Mouse (Mus musculus) hindbrain, embryonic 10.5 days (tissue): ENCODE data around the gene Gmds. TPM values are rescaled to one million over a fixed set of nuclear protein-coding genes. Genes with fewer than 3 reads are reported as not detected.

Source experiments
- DNase-seq: peaks from one replicate; pipeline ENCODE4 v3.0.0-alpha.2; 2017; ENCODE audit warnings: low spot score
- H3K27ac ChIP-seq: fragments of 300-500 bp; sonication (generic); 2 replicates; pipeline ENCODE4 v1.5.1; 2016; ENCODE audit warnings: mild to moderate bottlenecking, moderate library complexity
- H3K27me3 ChIP-seq: fragments of 300-500 bp; sonication (generic); 2 replicates; pipeline ENCODE4 v1.6.1; 2016; ENCODE audit warnings: mild to moderate bottlenecking; ENCODE audit not compliant: poor library complexity, insufficient read depth, severe bottlenecking
- H3K36me3 ChIP-seq: fragments of 300-500 bp; sonication (generic); 2 replicates; pipeline ENCODE4 v1.6.1; 2016; ENCODE audit warnings: mild to moderate bottlenecking, moderate library complexity
- H3K4me1 ChIP-seq: fragments of 300-500 bp; sonication (generic); replicated peaks from 2 replicates; pipeline ENCODE4 v1.6.1; 2016; ENCODE audit warnings: mild to moderate bottlenecking
- H3K4me3 ChIP-seq: fragments of 300-500 bp; sonication (generic); 2 replicates; pipeline ENCODE4 v1.5.1; 2016; ENCODE audit warnings: mild to moderate bottlenecking, moderate library complexity
- H3K9me3 ChIP-seq: fragments of 300-500 bp; sonication (generic); 2 replicates; pipeline ENCODE4 v1.6.1; 2016; ENCODE audit warnings: mild to moderate bottlenecking, moderate library complexity
- WGBS: fragments of 180-500 bp; shearing (Covaris S2); methylation state at CpG from one replicate; pipeline ENCODE4 v1.1.7; 2016; 5-methylcytosine and 5-hydroxymethylcytosine counted together
- polyA plus RNA-seq: library from polyadenylated mRNA; unstranded; fragments of >200 nt; fragmentation: Nextera tagmentation; extraction: Ambion mirVana; gene quantifications from 2 replicates; pipeline ENCODE4 v1.2.1, GENCODE M21; 2016

Gmds gene
- polyA plus RNA-seq, 1 experiment from 2014 or later: 29.2 TPM

DNA sequence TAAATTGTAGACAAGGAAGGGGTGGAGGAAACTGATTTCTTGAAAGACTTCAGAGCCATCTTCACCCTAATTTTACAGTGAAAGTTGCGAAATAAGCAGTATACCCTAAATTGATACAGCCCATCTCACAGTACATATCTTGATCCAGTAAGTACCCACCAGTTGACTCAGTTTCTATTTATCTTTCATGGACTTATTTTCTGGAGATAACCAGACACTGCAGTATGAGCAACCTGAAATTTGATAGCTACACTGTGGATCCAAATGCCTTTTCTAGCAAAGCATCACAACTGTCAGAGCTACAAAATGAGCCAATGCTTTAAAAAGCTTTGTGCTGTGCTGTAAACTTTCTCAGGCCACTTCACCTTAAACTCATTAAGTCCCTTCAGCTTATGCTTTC is 159.9 kb downstream of the Gmds start:
- no peaks in the 10 kb centered on the region for H3K27me3 ChIP-seq
- peaks cover 12% of the 10 kb centered on the region; the same call in 1 of the 2 replicates for H3K4me1 ChIP-seq
- 0 out of 2 replicates have a peak, but pooled peaks cover 4% of the 10 kb centered on the region for H3K9me3 ChIP-seq
- no peaks in the 10 kb centered on the region for H3K36me3 ChIP-seq
- no peak overlapping the region for H3K27ac ChIP-seq
- no peak overlapping the region for H3K4me3 ChIP-seq
- no peak for DNase-seq
- 98% methylated on average over 1 of the region's 1 CpGs for WGBS

DNA sequence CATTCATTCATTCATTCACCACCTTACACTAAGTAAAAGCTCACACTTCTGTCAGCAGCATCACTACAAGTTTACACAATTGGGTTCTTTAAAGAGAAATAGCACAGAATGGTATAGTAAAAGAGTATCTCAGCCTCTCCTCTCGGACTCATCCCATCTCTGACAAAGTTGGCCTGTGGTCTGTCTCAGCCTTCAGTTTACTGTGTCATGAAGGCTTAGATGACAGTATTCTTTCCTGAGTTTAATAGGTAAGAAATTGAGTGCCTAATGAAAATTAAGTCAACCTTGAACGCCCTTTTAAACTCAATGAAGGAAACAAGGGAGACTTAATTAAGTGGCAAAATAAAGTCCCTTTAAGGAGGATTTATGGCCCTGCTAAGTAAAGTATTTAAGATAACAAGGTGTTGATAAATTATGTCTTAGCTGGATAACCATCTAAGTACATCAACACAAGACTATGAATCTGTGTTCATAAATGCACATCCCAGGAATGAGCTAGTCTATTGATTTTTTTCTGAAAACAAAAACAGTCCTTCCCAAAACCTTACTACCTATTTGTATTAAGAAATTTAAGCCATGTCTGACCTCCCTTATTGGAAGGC is 160.6 kb downstream of the Gmds start:
- Histone ChIP-seq H3K27ac (no peak overlapping the region), H3K27me3 (no peaks in the 10 kb centered on the region), H3K36me3 (no peaks in the 10 kb centered on the region), H3K4me3 (no peak overlapping the region), H3K9me3 (0 out of 2 replicates have a peak, but pooled peaks cover 4% of the 10 kb centered on the region), H3K4me1 (peaks cover 12% of the 10 kb centered on the region; the same call in 1 of the 2 replicates)
- 86% methylated on average over 2 of the region's 2 CpGs for WGBS
- DNase-seq: no peak

DNA sequence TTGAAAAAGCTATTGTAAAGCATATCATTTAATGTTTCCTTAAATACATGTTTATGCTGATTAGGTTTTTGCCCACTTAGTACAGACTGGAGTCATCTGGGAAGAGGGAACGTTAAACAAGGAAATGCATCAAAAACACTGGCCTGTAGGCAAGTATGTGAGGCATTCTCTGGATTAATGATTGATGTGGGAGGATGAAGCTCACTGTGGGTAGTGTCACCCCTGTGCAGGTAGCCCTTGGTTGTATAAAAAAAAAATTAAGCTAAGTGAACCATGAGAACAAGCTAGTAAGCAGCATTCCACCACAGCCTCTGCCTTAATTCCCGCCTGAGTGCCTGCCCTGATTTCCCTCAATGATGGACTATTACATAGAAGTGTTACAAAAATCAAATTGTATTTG is 163.5 kb downstream of the Gmds start:
- Histone ChIP-seq H3K27ac (no peak overlapping the region), H3K4me3 (no peak overlapping the region), H3K4me1 (peaks cover 10% of the 10 kb centered on the region; the same call in 1 of the 2 replicates), H3K36me3 (no peaks in the 10 kb centered on the region), H3K27me3 (no peaks in the 10 kb centered on the region), H3K9me3 (no peaks in the 10 kb centered on the region)
- DNase-seq: no peak
- 82% methylated on average over 2 of the region's 2 CpGs for whole genome bisulfite sequencing

DNA sequence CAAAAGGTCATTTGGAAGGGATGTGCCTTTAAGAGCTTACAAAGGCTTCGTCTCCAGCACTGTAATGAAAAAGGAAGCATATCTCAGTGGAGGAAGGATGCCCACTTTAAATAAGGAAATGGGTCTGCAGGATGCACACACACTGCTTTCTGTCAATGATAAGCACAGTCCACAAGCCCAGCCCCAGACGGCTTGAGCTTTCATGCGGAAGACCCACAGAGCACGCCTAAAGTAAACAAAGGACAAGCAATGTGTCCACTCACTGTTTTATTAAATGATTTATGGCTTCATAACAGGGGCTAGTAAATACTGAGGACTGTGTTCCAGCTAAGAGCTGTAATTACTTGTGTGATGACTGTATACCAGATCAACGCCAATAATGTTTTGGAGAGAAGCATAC is 169.4 kb downstream of the Gmds start:
- H3K4me3 ChIP-seq: no peak overlapping the region
- no peaks in the 10 kb centered on the region for H3K36me3 ChIP-seq
- H3K27ac ChIP-seq: no peak overlapping the region
- H3K9me3 ChIP-seq: no peaks in the 10 kb centered on the region
- H3K27me3 ChIP-seq: no peaks in the 10 kb centered on the region
- DNase-seq: no peak
- H3K4me1 ChIP-seq: peaks cover 5% of the 10 kb centered on the region
- 30% methylated on average over 5 of the region's 5 CpGs for WGBS

DNA sequence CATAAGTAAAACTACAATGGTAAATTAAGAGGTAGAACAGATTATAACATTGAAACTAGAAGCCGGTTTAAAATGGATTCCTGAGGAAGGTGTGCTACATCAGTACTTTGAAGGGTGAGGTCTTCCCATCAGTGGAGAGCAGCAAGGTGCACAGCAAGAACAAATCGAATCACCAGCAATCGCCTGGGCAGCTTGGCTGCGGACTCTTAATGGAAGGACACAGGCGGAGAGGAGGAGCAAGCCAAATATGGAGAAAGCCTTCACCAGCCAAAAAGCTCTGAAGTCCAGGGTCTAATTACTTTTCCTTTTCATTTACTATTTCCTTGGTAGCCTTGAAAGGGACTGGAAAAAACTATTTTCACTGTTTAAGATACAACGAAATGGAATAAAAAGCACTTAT is 170.7 kb downstream of the Gmds start:
- H3K27ac ChIP-seq: no peak overlapping the region
- H3K4me3 ChIP-seq: no peak overlapping the region
- 86% methylated on average over 6 of the region's 6 CpGs for WGBS
- no peaks in the 10 kb centered on the region for H3K27me3 ChIP-seq
- H3K9me3 ChIP-seq: no peaks in the 10 kb centered on the region
- DNase-seq: no peak
- H3K4me1 ChIP-seq: peaks cover 8% of the 10 kb centered on the region
- H3K36me3 ChIP-seq: no peaks in the 10 kb centered on the region

DNA sequence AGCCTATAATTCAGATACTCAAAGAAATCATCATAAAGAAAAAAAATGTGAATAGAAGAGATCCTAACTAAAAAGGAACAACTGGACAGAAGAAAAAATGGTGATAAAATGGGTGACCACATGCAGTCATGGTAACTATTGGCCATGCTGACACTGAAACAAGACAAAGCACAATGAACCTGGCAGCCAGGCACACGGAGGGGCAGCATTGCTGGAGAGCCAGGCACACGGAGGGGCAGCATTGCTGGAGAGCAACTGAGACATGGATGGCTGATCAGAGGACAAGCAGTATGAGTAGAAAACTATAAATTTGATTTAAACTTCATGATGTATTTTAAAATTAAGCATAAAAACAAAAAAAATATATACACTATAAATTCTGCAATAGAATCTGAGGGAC is 173.0 kb downstream of the Gmds start:
- no peaks in the 10 kb centered on the region for H3K9me3 ChIP-seq
- H3K4me1 ChIP-seq: peaks cover 12% of the 10 kb centered on the region
- H3K27ac ChIP-seq: no peak overlapping the region
- DNase-seq: no peak
- WGBS: 37% methylated on average over 2 of the region's 2 CpGs
- no peaks in the 10 kb centered on the region for H3K36me3 ChIP-seq
- H3K4me3 ChIP-seq: no peak overlapping the region
- H3K27me3 ChIP-seq: no peaks in the 10 kb centered on the region

DNA sequence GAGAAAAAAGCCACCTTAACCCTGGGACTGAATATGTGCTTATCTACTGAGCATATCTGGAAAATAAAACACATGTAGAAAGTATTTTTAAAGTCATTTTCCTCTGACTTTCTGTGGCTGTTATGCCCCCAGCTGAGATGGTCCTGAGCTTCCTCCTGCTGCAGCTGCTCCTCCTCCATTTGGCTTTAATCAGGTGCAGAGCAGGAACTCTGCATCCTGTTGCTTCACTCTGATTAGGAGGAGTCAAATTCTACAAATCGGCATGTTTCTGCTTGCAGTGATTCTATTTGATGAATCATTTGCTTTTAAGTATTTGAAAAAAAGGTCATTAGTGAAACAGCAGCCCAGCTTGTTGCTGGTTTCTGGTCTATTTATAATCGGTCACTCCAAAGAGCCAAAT is 177.0 kb downstream of the Gmds start:
- no peak for DNase-seq
- 60% methylated on average over 2 of the region's 2 CpGs for WGBS

DNA sequence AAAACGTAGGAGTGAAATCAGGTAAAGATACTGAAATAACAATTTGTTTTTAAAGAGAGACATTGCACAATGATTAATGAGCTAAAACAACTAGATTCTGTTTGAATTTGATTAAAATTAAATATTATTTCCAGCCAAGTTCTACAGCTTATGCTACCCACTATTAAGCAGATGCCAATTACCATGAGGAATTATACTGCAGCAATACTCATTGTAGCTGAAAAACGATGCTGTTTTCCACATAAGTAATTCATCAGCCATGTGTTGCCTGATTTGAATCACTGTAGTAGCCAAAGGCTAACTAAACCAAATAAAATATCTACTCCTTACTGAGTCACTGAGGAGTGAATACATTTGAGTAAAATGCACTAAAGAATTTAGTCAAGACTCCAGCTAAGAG is 180.3 kb downstream of the Gmds start:
- Histone ChIP-seq H3K36me3 (no peaks in the 10 kb centered on the region), H3K9me3 (no peaks in the 10 kb centered on the region), H3K4me3 (no peak overlapping the region), H3K4me1 (peaks cover 7% of the 10 kb centered on the region), H3K27ac (no peak overlapping the region), H3K27me3 (no peaks in the 10 kb centered on the region)
- no peak for DNase-seq
- 79% methylated on average over 2 of the region's 2 CpGs for WGBS

More for the DNA sequence above, 177.0 kb downstream of the Gmds start:
- Histone ChIP-seq H3K4me3 (no peak overlapping the region), H3K27me3 (no peaks in the 10 kb centered on the region), H3K9me3 (no peaks in the 10 kb centered on the region), H3K4me1 (peaks cover 7% of the 10 kb centered on the region), H3K36me3 (no peaks in the 10 kb centered on the region), H3K27ac (no peak overlapping the region)

DNA sequence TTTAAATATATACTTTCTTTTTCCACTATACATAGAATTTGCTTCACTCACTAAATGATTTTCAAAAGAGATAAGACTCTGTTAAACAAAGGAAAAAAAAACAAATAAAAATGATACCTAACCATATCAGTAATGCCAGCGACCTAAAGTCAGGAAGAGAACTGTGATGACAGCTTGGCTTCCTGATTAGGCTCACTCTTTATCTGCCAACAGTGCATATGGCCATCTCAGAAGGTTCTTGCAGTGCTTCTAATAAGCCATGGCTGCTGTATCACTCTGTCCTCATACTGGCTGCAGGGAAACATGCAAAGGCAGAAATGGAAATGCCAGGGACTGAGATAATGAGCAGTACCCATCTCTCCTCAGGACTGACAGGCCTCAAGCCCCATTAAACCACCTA is 192.6 kb downstream of the Gmds start:
- no peak for DNase-seq
- H3K9me3 ChIP-seq: no peaks in the 10 kb centered on the region
- no peak overlapping the region for H3K27ac ChIP-seq
- no peaks in the 10 kb centered on the region for H3K36me3 ChIP-seq
- H3K4me3 ChIP-seq: no peak overlapping the region
- WGBS: 72% methylated on average over 1 of the region's 1 CpGs
- H3K27me3 ChIP-seq: no peaks in the 10 kb centered on the region
- no peaks in the 10 kb centered on the region for H3K4me1 ChIP-seq

DNA sequence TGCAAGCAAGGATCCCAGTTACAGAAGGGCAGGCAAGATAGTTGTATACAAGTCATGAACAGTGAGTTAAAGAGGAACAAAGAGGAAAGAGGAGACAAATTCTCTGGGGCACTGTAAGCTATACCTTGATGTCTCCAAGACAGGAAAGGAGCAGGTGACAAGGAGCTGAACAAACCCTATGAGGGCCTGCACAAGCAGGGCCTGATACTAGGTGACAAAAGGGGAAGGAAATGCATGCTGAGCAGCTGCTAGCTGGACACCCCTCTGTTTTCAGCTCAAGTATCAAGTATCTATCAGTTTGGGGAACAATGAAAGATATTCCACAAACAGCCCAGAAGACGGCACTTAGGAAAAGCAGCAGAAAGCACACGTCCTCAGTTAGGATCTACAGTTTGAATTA is 193.4 kb downstream of the Gmds start:
- 49% methylated on average over 2 of the region's 2 CpGs for WGBS

DNA sequence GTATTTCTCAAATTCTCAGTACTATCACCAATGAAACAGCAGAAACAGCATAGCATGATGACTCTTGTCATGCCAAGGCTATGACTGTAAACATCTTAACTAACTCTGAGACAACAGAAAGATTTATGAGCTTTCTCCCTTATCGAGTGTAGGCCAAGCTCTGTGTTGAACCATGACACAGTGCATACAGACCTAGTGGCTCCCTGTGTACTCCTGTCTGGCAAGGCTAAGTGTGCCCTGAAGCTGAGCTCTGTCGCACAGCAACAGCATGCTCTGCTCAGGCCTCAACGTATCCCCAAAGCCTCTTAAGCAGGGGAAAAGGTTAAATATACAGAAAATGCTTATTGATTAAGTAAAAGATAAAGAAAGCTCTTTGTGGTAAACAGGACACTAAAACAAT is 194.9 kb downstream of the Gmds start:
- Histone ChIP-seq H3K27ac (no peak overlapping the region), H3K36me3 (no peaks in the 10 kb centered on the region), H3K4me1 (no peaks in the 10 kb centered on the region), H3K27me3 (no peaks in the 10 kb centered on the region), H3K9me3 (no peaks in the 10 kb centered on the region), H3K4me3 (no peak overlapping the region)
- DNase-seq: no peak
- 84% methylated on average over 3 of the region's 3 CpGs for WGBS

More for the DNA sequence above, 193.4 kb downstream of the Gmds start:
- Histone ChIP-seq H3K4me1 (no peaks in the 10 kb centered on the region), H3K27ac (no peak overlapping the region), H3K36me3 (no peaks in the 10 kb centered on the region), H3K9me3 (no peaks in the 10 kb centered on the region), H3K4me3 (no peak overlapping the region), H3K27me3 (no peaks in the 10 kb centered on the region)
- no peak for DNase-seq

DNA sequence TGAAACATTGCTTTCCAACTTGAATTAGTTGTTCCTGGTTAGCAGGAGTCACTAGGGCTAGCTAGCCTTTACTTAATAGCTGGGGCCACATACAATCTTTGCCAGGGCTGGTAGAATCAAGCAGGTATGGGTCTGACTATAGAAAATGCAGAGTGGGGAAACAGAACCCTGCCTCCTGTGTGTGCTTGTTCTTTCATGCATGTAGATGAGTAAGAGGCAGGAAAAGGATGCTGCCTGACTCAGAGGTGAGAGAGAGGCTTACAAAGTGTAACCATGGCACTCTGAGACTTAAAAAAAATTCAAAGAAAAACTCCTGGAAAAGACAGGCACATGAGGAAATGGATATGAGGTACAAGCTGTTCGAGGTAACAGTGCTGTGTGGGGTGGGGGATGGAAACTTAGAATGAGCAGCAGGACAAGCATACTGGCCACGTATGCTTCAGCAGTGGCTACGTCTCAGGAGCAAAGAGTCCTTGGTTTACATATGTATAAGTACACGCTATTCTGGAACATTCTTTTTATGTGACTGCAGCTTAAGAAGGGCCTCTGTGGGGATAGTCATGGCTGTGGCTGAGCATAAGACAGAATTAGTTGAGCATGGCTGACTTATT is 203.8 kb downstream of the Gmds start:
- no peak for DNase-seq
- Histone ChIP-seq H3K36me3 (no peaks in the 10 kb centered on the region), H3K4me3 (no peak overlapping the region), H3K9me3 (no peaks in the 10 kb centered on the region), H3K27ac (no peak overlapping the region), H3K27me3 (no peaks in the 10 kb centered on the region), H3K4me1 (no peaks in the 10 kb centered on the region; the same call in 1 of the 2 replicates)
- WGBS: 78% methylated on average over 4 of the region's 4 CpGs

DNA sequence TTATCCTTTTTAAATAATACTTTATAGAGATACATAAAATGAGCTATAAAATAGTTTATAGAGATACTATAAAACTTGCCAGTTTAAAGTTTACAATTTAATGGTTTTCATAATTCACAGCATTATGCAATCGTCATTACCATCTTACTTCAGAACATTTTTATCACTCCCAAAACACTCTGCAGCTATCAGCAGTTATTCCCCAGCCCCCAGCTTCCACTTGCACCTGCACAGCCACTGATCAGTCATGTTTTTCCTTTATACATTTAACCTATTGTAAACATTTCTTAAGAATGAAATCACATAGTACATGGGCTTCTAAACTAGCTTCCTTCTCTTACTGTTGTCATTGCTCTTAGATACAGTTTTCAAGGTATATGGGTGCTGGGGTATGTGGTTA is 208.6 kb downstream of the Gmds start:
- H3K4me1 ChIP-seq: no peaks in the 10 kb centered on the region; the same call in 1 of the 2 replicates
- H3K9me3 ChIP-seq: no peaks in the 10 kb centered on the region
- no peaks in the 10 kb centered on the region for H3K36me3 ChIP-seq
- DNase-seq: no peak
- H3K4me3 ChIP-seq: no peak overlapping the region
- WGBS: 80% methylated on average over 1 of the region's 1 CpGs
- H3K27ac ChIP-seq: no peak overlapping the region
- no peaks in the 10 kb centered on the region for H3K27me3 ChIP-seq
